Mouse (Mus musculus) CH12.LX (cell line): ENCODE data around the gene Rnase2b. TPM values are rescaled to one million over a fixed set of nuclear protein-coding genes. Genes with fewer than 3 reads are reported as not detected.
A peak's percentile ranks its signal among the peaks of the same experiment; 100 is the strongest.
"Not testable (repeated sequence)": the region's sequence is repeated elsewhere in the genome, so short reads cannot be mapped to it uniquely, and the experiment has no call there.

ENCODE experiments used
- DNase-seq: peaks from one replicate; pipeline ENCODE4 v3.0.0-alpha.2; 2013; ENCODE audit errors: extremely low read depth
- H3K27ac ChIP-seq: 2 replicates; pipeline ENCODE4 v1.5.1; 2012; ENCODE audit warnings: low read depth, mild to moderate bottlenecking, control low read depth, moderate library complexity; ENCODE audit not compliant: insufficient read depth
- H3K27me3 ChIP-seq: replicated peaks from 2 replicates; pipeline ENCODE3; 2012; ENCODE audit warnings: inconsistent platforms
- H3K36me3 ChIP-seq, 2 experiments: replicated peaks in 1 of 2; 2 replicates each; pipeline versions ENCODE3 to v1.6.1; 2012; ENCODE audit warnings: inconsistent platforms in 1 of 2, low read length in 1 of 2, mild to moderate bottlenecking in 1 of 2, mixed read lengths in 1 of 2, moderate library complexity in 1 of 2; ENCODE audit not compliant: control insufficient read depth in 1 of 2, insufficient read depth in 1 of 2
- H3K4me1 ChIP-seq, 2 experiments: 2 replicates each; pipeline ENCODE4 v1.6.1; 2012; ENCODE audit warnings: inconsistent platforms in 1 of 2, moderate library complexity in 1 of 2; ENCODE audit not compliant: insufficient read depth in 2 of 2, control insufficient read depth in 1 of 2
- H3K4me2 ChIP-seq: 2 replicates; pipeline ENCODE4 v1.6.1; 2012; ENCODE audit warnings: low read depth, mild to moderate bottlenecking, control low read depth; ENCODE audit not compliant: poor library complexity, insufficient read depth, severe bottlenecking
- H3K4me3 ChIP-seq, 3 experiments: fragments of 150-350 bp in 1 of 3; sonication (generic) in 1 of 3; replicated peaks in 1 of 3; 2 replicates each; pipeline versions ENCODE3 to v1.5.1; 2011 to 2012; ENCODE audit warnings: low read depth in 2 of 3, low read length in 2 of 3, mild to moderate bottlenecking in 2 of 3, moderate library complexity in 2 of 3, control low read depth in 1 of 3, improper control_type of control experiment in 1 of 3, inconsistent platforms in 1 of 3, mixed read lengths in 1 of 3; ENCODE audit not compliant: poor library complexity in 1 of 3
- H3K79me2 ChIP-seq: replicated peaks from 2 replicates; pipeline ENCODE4 v1.6.1; 2012; ENCODE audit warnings: mild to moderate bottlenecking, moderate library complexity; ENCODE audit not compliant: control insufficient read depth, poor library complexity, insufficient read depth, severe bottlenecking; ENCODE audit errors: extremely low read depth
- H3K9ac ChIP-seq: 2 replicates; pipeline ENCODE4 v1.6.1; 2012; ENCODE audit warnings: low read depth, mild to moderate bottlenecking, control low read depth, moderate library complexity; ENCODE audit not compliant: insufficient read depth
- H3K9me3 ChIP-seq: replicated peaks from 2 replicates; pipeline ENCODE3; 2012; ENCODE audit warnings: low read length, inconsistent platforms, mixed read lengths
- BHLHE40 ChIP-seq: IDR thresholded peaks from 2 replicates; pipeline ENCODE4 v1.6.1; 2011; ENCODE audit warnings: mild to moderate bottlenecking, low read depth, low read length, improper control_type of control experiment
- CTCF ChIP-seq, 2 experiments: IDR thresholded peaks in 1 of 2; conservative IDR thresholded peaks in 1 of 2; 2 replicates each; pipeline ENCODE4 v1.5.1; 2011 to 2012; ENCODE audit warnings: low read depth in 2 of 2, low read length in 2 of 2, improper control_type of control experiment in 1 of 2, inconsistent platforms in 1 of 2, mild to moderate bottlenecking in 1 of 2, moderate library complexity in 1 of 2
- E2F4 ChIP-seq: IDR thresholded peaks from 2 replicates; pipeline ENCODE4 v1.6.1; 2011; ENCODE audit warnings: low read depth, low read length, improper control_type of control experiment; ENCODE audit not compliant: insufficient replicate concordance
- ELF1 ChIP-seq: IDR thresholded peaks from 2 replicates; pipeline ENCODE4 v1.6.1; 2014; ENCODE audit warnings: low read depth, mild to moderate bottlenecking, inconsistent platforms, low read length, improper control_type of control experiment
- EP300 ChIP-seq: IDR thresholded peaks from 2 replicates; pipeline ENCODE4 v1.6.1; 2011; ENCODE audit warnings: low read length, improper control_type of control experiment
- HCFC1 ChIP-seq: IDR thresholded peaks from 2 replicates; pipeline ENCODE4 v1.6.1; 2012; ENCODE audit warnings: low read depth, mild to moderate bottlenecking, inconsistent platforms, low read length, improper control_type of control experiment
- JUN ChIP-seq: IDR thresholded peaks from 2 replicates; pipeline ENCODE4 v1.6.1; 2011; ENCODE audit warnings: low read depth, mild to moderate bottlenecking, low read length, improper control_type of control experiment, moderate library complexity; ENCODE audit not compliant: insufficient read depth
- KAT2A ChIP-seq: IDR thresholded peaks from 2 replicates; pipeline ENCODE4 v1.6.1; 2012; ENCODE audit warnings: low read length, improper control_type of control experiment, inconsistent platforms; ENCODE audit not compliant: insufficient replicate concordance
- MAFK ChIP-seq: IDR thresholded peaks from 2 replicates; pipeline ENCODE4 v1.6.1; 2011; ENCODE audit warnings: low read length, improper control_type of control experiment; ENCODE audit not compliant: insufficient replicate concordance
- MAX ChIP-seq: IDR thresholded peaks from 2 replicates; pipeline ENCODE4 v1.6.1; 2011; ENCODE audit warnings: low read length, improper control_type of control experiment
- MAZ ChIP-seq: IDR thresholded peaks from 2 replicates; pipeline ENCODE4 v1.6.1; 2012; ENCODE audit warnings: low read depth, mild to moderate bottlenecking, inconsistent platforms, low read length, improper control_type of control experiment, moderate library complexity
- MEF2A ChIP-seq: IDR thresholded peaks from 2 replicates; pipeline ENCODE4 v1.6.1; 2014; ENCODE audit warnings: low read depth, mild to moderate bottlenecking, inconsistent platforms, low read length, improper control_type of control experiment, borderline replicate concordance
- RAD21 ChIP-seq: IDR thresholded peaks from 2 replicates; pipeline ENCODE4 v1.6.1; 2011; ENCODE audit warnings: low read depth, mild to moderate bottlenecking, low read length, improper control_type of control experiment, moderate library complexity
- RCOR1 ChIP-seq: conservative IDR thresholded peaks from 2 replicates; pipeline ENCODE4 v1.6.1; 2012; ENCODE audit warnings: low read depth, mild to moderate bottlenecking, inconsistent platforms, low read length, improper control_type of control experiment
- SIN3A ChIP-seq: IDR thresholded peaks from 2 replicates; pipeline ENCODE4 v1.6.1; 2012; ENCODE audit warnings: low read length, improper control_type of control experiment, inconsistent platforms
- TBP ChIP-seq: conservative IDR thresholded peaks from 2 replicates; pipeline ENCODE4 v1.6.1; 2011; ENCODE audit warnings: low read depth, low read length, improper control_type of control experiment
- UBTF ChIP-seq: IDR thresholded peaks from 2 replicates; pipeline ENCODE4 v1.6.1; 2012; ENCODE audit warnings: low read depth, mild to moderate bottlenecking, inconsistent platforms, low read length, improper control_type of control experiment, moderate library complexity
- USF2 ChIP-seq: conservative IDR thresholded peaks from 2 replicates; pipeline ENCODE4 v1.6.1; 2011; ENCODE audit warnings: low read depth, low read length, improper control_type of control experiment
- ZC3H11A ChIP-seq: IDR thresholded peaks from 2 replicates; pipeline ENCODE4 v1.6.1; 2012; ENCODE audit warnings: low read depth, mild to moderate bottlenecking, inconsistent platforms, low read length, improper control_type of control experiment
- ZNF384 ChIP-seq: IDR thresholded peaks from 2 replicates; pipeline ENCODE4 v1.6.1; 2012; ENCODE audit warnings: low read depth, low read length, improper control_type of control experiment, inconsistent platforms
- dilution Hi-C: fragments of 300-500 bp; cut with MboI; formaldehyde crosslinking; loops from 2 replicates; pipeline ENCODE4 v1.14.3; 2020; ENCODE audit warnings: low sequenced_read_pairs; ENCODE audit not compliant: extremely low pct_unique_long_range_greater_than_20kb, extremely low pct_ligation_motif_present
- in situ Hi-C: fragments of 300-500 bp; cut with MboI; formaldehyde crosslinking; loops from 3 replicates; pipeline ENCODE4 v1.14.3; 2019; ENCODE audit warnings: low sequenced_read_pairs, low pct_ligation_motif_present, low pct_unique_long_range_greater_than_20kb, mixed read lengths
- polyA plus RNA-seq: library from polyadenylated mRNA; unstranded; fragments of >175 nt; gene quantifications from 2 replicates; pipeline ENCODE4 v1.2.1, GENCODE M21; 2012; ENCODE audit warnings: low read depth; ENCODE audit not compliant: insufficient read length
- total RNA-seq, 2 experiments: library from RNA; depleted of rRNA; stranded (reverse); fragments of 300-350 nt in 1 of 2; fragments of >200 nt in 1 of 2; gene quantifications; 2 replicates each; pipeline ENCODE4 v1.2.3; 2012 to 2014

The Rnase2b gene
- total RNA-seq (2012; rRNA removed): 1.3 and 1.6 TPM in 2 replicates
- total RNA-seq (2014; rRNA removed): not detected in 2 replicates
- polyA plus RNA-seq: 0.33 TPM in 1 of 2 replicates, not detected in the other

DNA sequence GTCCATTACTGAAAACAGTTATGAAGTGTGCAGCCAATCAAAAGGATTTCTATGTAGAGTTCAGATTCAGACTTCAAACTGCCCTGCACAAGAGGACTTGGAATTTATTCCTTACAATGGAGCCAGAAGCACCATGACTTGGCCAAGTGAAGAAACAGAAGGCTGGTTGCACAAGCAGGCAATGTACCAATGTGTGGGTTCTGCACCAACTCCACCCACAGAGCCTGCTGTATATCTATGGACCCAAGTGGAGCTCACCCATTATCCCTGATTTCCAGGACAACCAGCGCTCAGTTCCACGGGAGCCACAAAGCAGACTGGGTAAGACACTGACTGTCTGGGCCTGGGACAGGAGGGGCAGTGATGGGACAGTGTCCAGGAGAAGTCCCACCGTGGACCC is at the start of gene Rnase2b:
TSS of gene Rnase2b (plus strand) at position 285 of the 400 bp plus-strand sequence.
- peak within 1 kb of the TSS; percentile 71 for H3K4me2 ChIP-seq
- peak within 1 kb of the TSS; percentile 76 for H3K27ac ChIP-seq
- H3K4me3 ChIP-seq: peak within 1 kb of the TSS in 2 of 3 experiments; percentile 29 to 31
- peaks cover 23 to 54% of the 10 kb centered on the region in 2 experiments for H3K4me1 ChIP-seq
- H3K79me2 ChIP-seq, dilution Hi-C loops, H3K9me3 ChIP-seq, H3K36me3 ChIP-seq, DNase-seq, in situ Hi-C loops, H3K27me3 ChIP-seq: not testable (repeated sequence)
- peak within 1 kb of the TSS; percentile 47 for H3K9ac ChIP-seq

DNA sequence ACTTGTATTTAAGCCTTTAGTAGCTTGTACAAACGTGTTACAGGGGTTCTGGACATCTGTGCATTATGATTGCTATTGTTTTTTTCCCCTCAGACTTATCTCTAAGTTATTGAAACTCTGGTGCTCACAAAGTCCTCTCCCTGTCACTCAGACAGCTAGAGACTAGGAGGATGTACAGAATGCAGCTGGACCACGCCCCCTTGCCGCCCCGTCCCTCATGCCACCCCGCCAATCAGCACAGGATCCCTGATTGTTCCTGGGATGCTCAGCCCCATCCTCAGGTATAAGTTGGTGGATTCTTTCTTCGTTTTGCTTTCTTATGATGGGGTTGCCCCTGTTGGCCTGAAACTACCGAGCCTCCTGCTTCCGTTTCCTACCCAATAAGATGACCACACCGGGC is 48.6 kb upstream of the Rnase2b start:
- dilution Hi-C loops (no loop called here), in situ Hi-C loops (loop anchor here (25.0 kb wide), 1 partner anchor 349 kb away; the partner anchor contains the start of gene Vmn2r89)
- Histone ChIP-seq H3K4me1 (peaks cover 4 to 9% of the 10 kb centered on the region in 2 experiments; a peak in 2 of 4 replicates), H3K36me3 (no peaks in the 10 kb centered on the region), H3K79me2 (no peaks in the 10 kb centered on the region), H3K4me3 (no peak overlapping the region), H3K4me2 (0 out of 2 replicates have a peak overlapping the region, but pooled peaks have one; percentile 35), H3K27me3 (no peaks in the 10 kb centered on the region), H3K9ac (no peak overlapping the region), H3K9me3 (no peaks in the 10 kb centered on the region), H3K27ac (no peak overlapping the region)
- no peak for DNase-seq
- TF ChIP-seq E2F4 (no peak), CTCF (conservative IDR thresholded peaks at IDR 0.05 in 1 of 2, IDR thresholded peaks at IDR 0.05 in 1 of 2; ENCODE audit: low read depth in 2 of 2, low read length in 2 of 2) (no peak)

DNA sequence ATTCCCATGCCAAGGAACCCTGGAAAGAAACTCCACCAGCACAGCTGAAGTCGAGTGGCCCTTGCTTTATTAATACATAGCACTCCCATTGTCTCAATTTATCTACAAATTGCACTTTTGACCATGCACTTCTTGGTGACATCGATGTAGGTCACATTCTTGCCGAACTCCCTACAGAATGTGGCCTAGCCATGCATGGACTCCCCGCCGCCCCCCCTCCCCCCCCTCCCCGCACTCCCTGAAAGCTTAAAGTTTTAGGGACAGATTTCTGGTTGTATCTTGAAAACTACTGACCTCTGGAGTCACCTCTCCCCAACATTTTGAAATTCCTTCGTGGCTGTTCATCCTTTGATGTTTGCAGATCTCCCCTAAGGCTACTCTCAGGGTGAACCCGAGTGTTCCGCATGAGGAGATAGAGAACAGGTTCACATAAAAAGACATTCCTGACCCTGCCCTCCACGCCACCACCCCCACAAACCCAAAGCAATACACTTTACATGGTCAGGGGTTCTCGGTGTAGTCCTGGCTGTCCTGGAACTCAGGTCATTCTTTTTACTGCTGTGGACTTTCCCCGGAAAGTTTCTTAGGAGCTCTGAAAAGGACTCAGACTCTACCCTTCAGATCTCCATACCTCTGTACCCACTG is 48.0 kb upstream of the Rnase2b start, which contains the start of gene Eddm3b:
TSS of gene Eddm3b (plus strand) at position 511 of the 645 bp plus-strand sequence.
- no peak for DNase-seq
- Histone ChIP-seq H3K27me3 (no peaks in the 10 kb centered on the region), H3K79me2 (no peaks in the 10 kb centered on the region), H3K4me3 (no peak within 1 kb of the TSS), H3K9me3 (peaks cover 2% of the 10 kb centered on the region), H3K4me2 (0 out of 2 replicates have a peak within 1 kb of the TSS, but pooled peaks have one; percentile 35), H3K27ac (no peak within 1 kb of the TSS), H3K4me1 (peaks cover 4 to 7% of the 10 kb centered on the region in 2 experiments; a peak in 2 of 4 replicates), H3K9ac (no peak within 1 kb of the TSS), H3K36me3 (no peaks in the 10 kb centered on the region)
- in situ Hi-C loops: loop anchor here (25.0 kb wide), 1 partner anchor 348 kb away; the partner anchor contains the start of gene Vmn2r89
- TF ChIP-seq RAD21: no peak
- no peak for TF ChIP-seq ZNF384
- TF ChIP-seq MAZ: no peak
- no peak for TF ChIP-seq MAX
- no peak for TF ChIP-seq ZC3H11A
- TF ChIP-seq KAT2A: no peak
- TF ChIP-seq TBP: no peak
- TF ChIP-seq RCOR1: no peak
- TF ChIP-seq JUN: no peak
- no peak for TF ChIP-seq BHLHE40
- TF ChIP-seq CTCF (conservative IDR thresholded peaks at IDR 0.05 in 1 of 2, IDR thresholded peaks at IDR 0.05 in 1 of 2; ENCODE audit: low read depth in 2 of 2, low read length in 2 of 2): no peak
- no peak for TF ChIP-seq UBTF
- no peak for TF ChIP-seq MAFK
- no peak for TF ChIP-seq ELF1
- no peak for TF ChIP-seq USF2
- no peak for TF ChIP-seq EP300
- no peak for TF ChIP-seq MEF2A
- TF ChIP-seq SIN3A: no peak
- no peak for TF ChIP-seq HCFC1
- dilution Hi-C loops: no loop called here
